Comparison of ENCODE assay signal across 15 mouse cellular contexts in the genomic region with DNA sequence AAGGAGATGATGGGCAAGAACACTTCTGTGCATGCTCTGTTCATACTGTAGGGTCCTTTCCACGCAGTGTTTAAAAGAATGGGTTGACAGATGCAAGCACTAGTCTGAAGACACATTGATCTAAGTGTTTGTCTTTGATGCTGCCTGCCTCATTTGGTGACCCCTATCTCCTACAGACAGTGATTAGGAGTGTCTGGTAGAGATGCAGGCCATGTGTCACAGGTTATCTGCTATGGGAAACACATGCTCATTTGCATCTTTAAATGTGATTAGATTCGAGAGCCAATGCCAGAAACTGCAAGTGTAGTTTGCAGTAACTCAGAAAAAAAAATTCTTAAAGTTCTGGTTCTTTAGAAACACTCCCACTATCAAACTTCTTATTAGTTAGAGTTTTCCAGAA.
"Had no signal": no experiment of that assay in that cellular context is flagged by ENCODE, and none has a peak within 500 bp of the region (broad histone marks: within the 10 kb centered on the region; RNA-seq: fewer than 3 reads in every experiment).

No protein-coding gene starts in this region.

- H3K9me3 ChIP-seq: limb, embryonic 15.5 days; neural tube, embryonic 15.5 days had no signal

- H3K27ac ChIP-seq: limb, embryonic 15.5 days; neural tube, embryonic 15.5 days; stomach, postnatal 0 days had no signal

- H3K9ac ChIP-seq: limb, embryonic 15.5 days; lung, embryonic 14.5 days; neural tube, embryonic 15.5 days had no signal

- ATAC-seq: intestine, embryonic 16.5 days had no signal

- H3K4me2 ChIP-seq: limb, embryonic 15.5 days; lung, embryonic 14.5 days; neural tube, embryonic 15.5 days had no signal

- H3K4me3 ChIP-seq: limb, embryonic 15.5 days; myocyte; neural tube, embryonic 15.5 days had no signal

- DNase-seq: kidney, adult 8-10 months; kidney, postnatal 25 days; layer of hippocampus, adult 9-11 months; layer of hippocampus, postnatal 36 days; lung, embryonic 14.5 days; lung, postnatal 10 days; lung, postnatal 4 days; midbrain, embryonic 14.5 days; right cerebral cortex, adult 18-20 months; thymus, postnatal 14 days had no signal

- H3K27me3 ChIP-seq: limb, embryonic 15.5 days; neural tube, embryonic 15.5 days had no signal

- H3K36me3 ChIP-seq: limb, embryonic 15.5 days; neural tube, embryonic 15.5 days had no signal
